Mouse (Mus musculus) liver, postnatal 0 days (tissue): ENCODE results near the gene Senp7.

Experiments used
- CTCF ChIP-seq: sonication (generic); IDR thresholded peaks from 2 replicates; pipeline ENCODE4 v1.5.1; 2016; ENCODE audit warnings: antibody characterized with exemption, low read depth
- EP300 ChIP-seq: IDR thresholded peaks from 2 replicates; pipeline ENCODE4 v1.6.1; 2016; ENCODE audit warnings: antibody characterized with exemption, low read depth, mild to moderate bottlenecking

GRCm38 (mm10) chr16:56204051-56204450, 155.9 kb downstream of the Senp7 start, which contains the start of gene Impg2:
- no peak for TF ChIP-seq EP300
- no peak for TF ChIP-seq CTCF
